Mouse (Mus musculus) mouse trophoblast stem cell (cell line): ENCODE data around the gene Rad51b.

Experiments
- in situ Hi-C, 2 experiments: fragments of 300-500 bp; cut with MseI, MboI; formaldehyde crosslinking; loops; 2 replicates in 1 of 2; 3 replicates in 1 of 2; pipeline ENCODE4 v1.15.1; 2025

Gene Rad51b

GRCm38 (mm10) chr12:79574159-79575040, 277.3 kb downstream of the Rad51b start:
- in situ Hi-C loops: no loop called here

- in situ Hi-C loops: no loop called here
These were observed 278.0 kb downstream of the Rad51b start for GRCm38 (mm10) chr12:79575041-79575541.

- in situ Hi-C loops: no loop called here
These were observed 280.4 kb downstream of the Rad51b start for GRCm38 (mm10) chr12:79577525-79577924.

- in situ Hi-C loops: no loop called here
These were observed 282.0 kb downstream of the Rad51b start for GRCm38 (mm10) chr12:79579018-79579585.

GRCm38 (mm10) chr12:79579837-79580236, 282.8 kb downstream of the Rad51b start:
- in situ Hi-C loops: no loop called here

GRCm38 (mm10) chr12:79584556-79585307, 287.6 kb downstream of the Rad51b start:
- in situ Hi-C loops: no loop called here

- in situ Hi-C loops: no loop called here
These were observed 288.3 kb downstream of the Rad51b start for GRCm38 (mm10) chr12:79585336-79585735.

GRCm38 (mm10) chr12:79588831-79589230, 291.7 kb downstream of the Rad51b start:
- in situ Hi-C loops: no loop called here

GRCm38 (mm10) chr12:79592206-79592605, 295.1 kb downstream of the Rad51b start:
- in situ Hi-C loops: no loop called here

- in situ Hi-C loops: no loop called here
These were observed 299.8 kb downstream of the Rad51b start for GRCm38 (mm10) chr12:79596842-79597241.

GRCm38 (mm10) chr12:79597351-79597750, 300.3 kb downstream of the Rad51b start:
- in situ Hi-C loops: no loop called here

- in situ Hi-C loops: no loop called here
These were observed 300.7 kb downstream of the Rad51b start for GRCm38 (mm10) chr12:79597786-79598185.

GRCm38 (mm10) chr12:79598496-79598895, 301.4 kb downstream of the Rad51b start:
- in situ Hi-C loops: no loop called here

- in situ Hi-C loops: no loop called here
These were observed 301.8 kb downstream of the Rad51b start for GRCm38 (mm10) chr12:79598901-79599300.

- in situ Hi-C loops: loop anchor here (25.0 kb wide), 1 partner anchor 238 kb away; no protein-coding TSS in a partner anchor
These were observed 303.2 kb downstream of the Rad51b start for GRCm38 (mm10) chr12:79600149-79600769.

- in situ Hi-C loops: loop anchor here (25.0 kb wide), 1 partner anchor 240 kb away; no protein-coding TSS in a partner anchor
These were observed 305.6 kb downstream of the Rad51b start for GRCm38 (mm10) chr12:79602641-79603040.

GRCm38 (mm10) chr12:79604850-79605249, 307.8 kb downstream of the Rad51b start:
- in situ Hi-C loops: loop anchor here (25.0 kb wide), 1 partner anchor 243 kb away; no protein-coding TSS in a partner anchor

GRCm38 (mm10) chr12:79606197-79606631, 309.1 kb downstream of the Rad51b start:
- in situ Hi-C loops: loop anchor here (25.0 kb wide), 1 partner anchor 244 kb away; no protein-coding TSS in a partner anchor

GRCm38 (mm10) chr12:79609399-79610010, 312.4 kb downstream of the Rad51b start:
- in situ Hi-C loops: loop anchor here (10.0 to 25.0 kb wide), 2 partner anchors 247 to 525 kb away; no protein-coding TSS in a partner anchor

- in situ Hi-C loops: loop anchor here (10.0 to 25.0 kb wide), 2 partner anchors 248 to 524 kb away; no protein-coding TSS in a partner anchor
These were observed 313.5 kb downstream of the Rad51b start for GRCm38 (mm10) chr12:79610511-79611103.
